Mouse (Mus musculus) spleen, adult 12 weeks (tissue): ENCODE measurements at regions not wholly inside any gene's neighbourhood (a gene's known extent, or its start where the extent isn't known, plus 50 kb on each side); places are given as distances from the start of the nearest gene placed in this dataset.

Experiments used
- DNase-seq: peaks from one replicate; pipeline ENCODE4 v3.0.0; 2022; ENCODE audit warnings: low spot score

GRCm38 (mm10) chr4:125266212-125266611 lies 138.6 kb upstream of the Zc3h12a start:
- no peak for DNase-seq

GRCm38 (mm10) chr4:125265575-125265974 lies 137.9 kb upstream of the Zc3h12a start:
- peak; percentile 3 for DNase-seq

GRCm38 (mm10) chr4:125265065-125265464 lies 137.4 kb upstream of the Zc3h12a start:
- no peak for DNase-seq

- DNase-seq: no peak
These were observed 133.9 kb upstream of the Zc3h12a start for GRCm38 (mm10) chr4:125261547-125261946.

GRCm38 (mm10) chr4:125259306-125259705 lies 131.7 kb upstream of the Zc3h12a start:
- no peak for DNase-seq

- DNase-seq: no peak
These were observed 130.3 kb upstream of the Zc3h12a start for GRCm38 (mm10) chr4:125257916-125258315.

GRCm38 (mm10) chr4:125253161-125253560 lies 125.5 kb upstream of the Zc3h12a start:
- no peak for DNase-seq

- DNase-seq: no peak
These were observed 124.6 kb upstream of the Zc3h12a start for GRCm38 (mm10) chr4:125252228-125252627.

- DNase-seq: no peak
These were observed 121.4 kb upstream of the Zc3h12a start for GRCm38 (mm10) chr4:125249061-125249460.

GRCm38 (mm10) chr4:125246171-125246570 lies 118.5 kb upstream of the Zc3h12a start:
- DNase-seq: no peak

- DNase-seq: no peak
These were observed 114.9 kb upstream of the Zc3h12a start for GRCm38 (mm10) chr4:125242512-125242911.

- no peak for DNase-seq
These were observed 114.1 kb upstream of the Zc3h12a start for GRCm38 (mm10) chr4:125241577-125242262.

- DNase-seq: no peak
These were observed 104.1 kb upstream of the Zc3h12a start for GRCm38 (mm10) chr4:125231711-125232260.

GRCm38 (mm10) chr4:125227194-125227593 lies 99.6 kb upstream of the Zc3h12a start:
- no peak for DNase-seq

GRCm38 (mm10) chr4:125222922-125223321 lies 95.3 kb upstream of the Zc3h12a start:
- DNase-seq: no peak

- DNase-seq: no peak
These were observed 92.7 kb upstream of the Zc3h12a start for GRCm38 (mm10) chr4:125220314-125220713.

- DNase-seq: no peak
These were observed 91.6 kb upstream of the Zc3h12a start for GRCm38 (mm10) chr4:125219209-125219608.

- DNase-seq: no peak
These were observed 86.7 kb upstream of the Zc3h12a start for GRCm38 (mm10) chr4:125214306-125214705.

GRCm38 (mm10) chr4:125212176-125212530 lies 84.5 kb upstream of the Zc3h12a start:
- DNase-seq: no peak

- DNase-seq: no peak
These were observed 84.0 kb upstream of the Zc3h12a start for GRCm38 (mm10) chr4:125211459-125212175.

GRCm38 (mm10) chr4:125210719-125211118 lies 83.1 kb upstream of the Zc3h12a start:
- no peak for DNase-seq

GRCm38 (mm10) chr4:125208136-125208915 lies 80.7 kb upstream of the Zc3h12a start:
- no peak for DNase-seq

GRCm38 (mm10) chr4:125203521-125203920 lies 75.9 kb upstream of the Zc3h12a start:
- no peak for DNase-seq
